Mouse (Mus musculus) heart, postnatal 0 days (tissue): ENCODE results near the gene Serpina6.

Experiments
- CTCF ChIP-seq: IDR thresholded peaks from 2 replicates; pipeline ENCODE4 v1.5.1; 2016; ENCODE audit warnings: antibody characterized with exemption, control low read depth, low read depth
- EP300 ChIP-seq: IDR thresholded peaks from 2 replicates; pipeline ENCODE4 v1.6.1; 2016; ENCODE audit warnings: antibody characterized with exemption, low read depth

- TF ChIP-seq EP300 (no peak), CTCF (no peak)
Observed at GRCm38 (mm10) chr12:103685386-103685785, 28.4 kb upstream of the Serpina6 start.
